Mouse (Mus musculus): ENCODE measurements around the gene Ttc41. TPM values are rescaled to one million over a fixed set of nuclear protein-coding genes. Genes with fewer than 3 reads are reported as not detected.

Gene Ttc41
- total and polyA plus RNA-seq, 2 experiments from 2014 or later, result 1.2 to 4.5 TPM

- DNase-seq (ENCODE audit: low spot score) (peak; percentile 83), ATAC-seq (ENCODE audit: insufficient read depth, low read depth) (peak; percentile 94)
- 49% methylated on average over 10 of the region's 10 CpGs for WGBS
- TF ChIP-seq CTCF (IDR thresholded peaks at IDR 0.05; ENCODE audit: low read depth) (no peak), EP300 (IDR thresholded peaks at IDR 0.05; ENCODE audit: low read depth) (peak; percentile 50; the same call in 1 of the 2 replicates)
- H3K4me3 ChIP-seq (ENCODE audit: low read depth, low read length), result no peak overlapping the region
- no peaks in the 10 kb centered on the region for H3K9me3 ChIP-seq (replicated peaks; ENCODE audit: control insufficient read depth, low read length)
- H3K9ac ChIP-seq (replicated peaks; ENCODE audit: low read depth, low read length), result no peak overlapping the region
- H3K36me3 ChIP-seq (replicated peaks; ENCODE audit: control insufficient read depth, insufficient read depth, low read length), result peaks cover 54% of the 10 kb centered on the region
- peak overlapping the region; percentile 89 for H3K27ac ChIP-seq (ENCODE audit: low read depth)
- H3K4me1 ChIP-seq (ENCODE audit: control insufficient read depth, insufficient read depth), result peaks cover 6% of the 10 kb centered on the region
- no peak overlapping the region for H3K4me2 ChIP-seq (ENCODE audit: low read depth, low read length)
- no peaks in the 10 kb centered on the region for H3K27me3 ChIP-seq (ENCODE audit: control insufficient read depth, insufficient read depth, low read length)
Observed at GRCm38 (mm10) chr10:86825871-86826522, 120.4 kb downstream of the Ttc41 start.

Small RNA genes within 50 kb of the gene (microRNA-seq; reads per million reads assigned to microRNA genes)
- 1.1 reads per million for gene Gm25745

Other genes with a start within 250 kb of the Ttc41 start
- gene Syn3, start 206.9 kb upstream of the Ttc41 start, total RNA-seq (2014; rRNA removed; ENCODE audit: low replicate concordance), result 0.15 TPM in 1 of 2 replicates, not detected in the other
- 0.48 and 0.60 TPM in 2 replicates for gene Syn3, start 206.9 kb upstream of the Ttc41 start, polyA plus RNA-seq (2015; fragmentation: Nextera tagmentation; extraction: Ambion mirVana)
- gene Hsp90b1, start 302 bp upstream of the Ttc41 start, total RNA-seq (2014; rRNA removed; ENCODE audit: low replicate concordance), result 99.3 and 144 TPM in 2 replicates
- gene Hsp90b1, start 302 bp upstream of the Ttc41 start, polyA plus RNA-seq (2015; fragmentation: Nextera tagmentation; extraction: Ambion mirVana), result 175 and 207 TPM in 2 replicates
- gene Gm49358, start 58.2 kb downstream of the Ttc41 start, total RNA-seq (2014; rRNA removed; ENCODE audit: low replicate concordance), result 11.4 and 36.1 TPM in 2 replicates
- gene Gm49358, start 58.2 kb downstream of the Ttc41 start, polyA plus RNA-seq (2015; fragmentation: Nextera tagmentation; extraction: Ambion mirVana), result not detected in 2 replicates
- 22.4 and 31.8 TPM in 2 replicates for gene Nt5dc3, start 73.2 kb downstream of the Ttc41 start, total RNA-seq (2014; rRNA removed; ENCODE audit: low replicate concordance)
- gene Nt5dc3, start 73.2 kb downstream of the Ttc41 start, polyA plus RNA-seq (2015; fragmentation: Nextera tagmentation; extraction: Ambion mirVana), result 3.4 and 4.2 TPM in 2 replicates